Mouse (Mus musculus): ENCODE results near the gene Kdr. TPM values are rescaled to one million over a fixed set of nuclear protein-coding genes. Genes with fewer than 3 reads are reported as not detected.

Kdr gene
- 10 to 100 TPM; 38.5 to 48.0 TPM for total RNA-seq (2021)
- long read RNA-seq, experiment 1, full-length matches to known transcripts = 34 of 50 reads
- long read RNA-seq, experiment 1, partial matches to known transcripts = 14 of 50 reads
- long read RNA-seq, experiment 1, other reads (novel, unspliced or antisense) = 2 of 50 reads
- long read RNA-seq, experiment 2, full-length matches to known transcripts = 34 of 44 reads
- long read RNA-seq, experiment 2, partial matches to known transcripts = 9 of 44 reads
- long read RNA-seq, experiment 2, other reads (novel, unspliced or antisense) = 1 of 44 reads

DNA sequence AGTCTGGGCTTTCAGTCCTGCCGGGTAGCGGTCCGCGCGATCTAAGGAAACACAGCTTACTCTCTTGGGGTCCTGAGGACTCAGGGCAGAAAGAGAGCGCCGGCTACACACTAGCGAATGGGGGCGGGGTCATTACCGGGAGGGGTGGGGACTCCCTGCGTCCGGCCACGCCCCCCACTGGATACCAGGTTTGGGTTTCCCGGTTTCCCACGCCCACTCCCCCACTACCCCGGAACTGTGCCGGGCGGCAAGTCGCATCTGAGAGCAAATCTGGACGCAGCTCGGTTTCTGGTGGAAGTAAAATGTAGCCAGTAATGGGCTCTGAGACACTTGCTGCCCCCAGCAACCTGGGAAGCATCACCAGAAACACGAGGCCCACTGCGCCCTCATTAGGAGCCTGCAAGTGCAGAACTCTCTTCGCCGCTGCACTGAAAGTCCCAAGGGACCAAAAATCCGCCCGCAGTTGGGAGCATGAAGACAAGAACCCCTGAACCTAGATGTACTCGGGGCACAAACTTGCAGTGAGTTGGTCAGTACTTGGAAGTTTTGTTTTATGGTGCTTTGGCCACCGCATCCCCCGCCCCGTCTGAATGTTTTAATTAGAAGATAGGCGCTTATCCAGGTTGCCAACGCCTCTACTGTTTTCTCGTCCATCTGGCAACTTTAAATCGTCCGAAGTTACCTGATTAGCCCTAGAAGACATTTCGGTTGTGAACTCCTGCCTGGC is at the start of gene Kdr:
Gene Kdr, minus strand, starts transcription at position 85 of the 727 bp plus-strand sequence.
- DNase-seq = peak; percentile 55

DNA sequence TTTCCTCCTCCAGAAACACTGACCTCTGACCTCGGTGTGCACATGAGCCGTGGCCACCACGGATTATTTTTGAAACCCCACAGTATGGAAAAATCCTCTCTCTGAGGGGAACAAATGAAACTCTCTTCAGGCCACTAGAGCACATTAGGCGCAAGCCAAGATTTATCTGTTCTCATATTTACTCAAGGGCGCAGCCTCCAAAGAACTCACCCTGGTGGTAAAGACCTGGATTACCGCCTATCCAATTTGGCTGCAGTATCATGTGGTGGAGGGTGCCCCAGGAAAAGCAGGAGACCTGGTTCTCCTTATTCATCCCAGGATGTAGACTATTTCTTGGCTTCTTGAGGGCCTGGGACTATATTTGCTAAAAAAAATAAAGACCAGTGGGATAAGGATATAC is 48.5 kb upstream of the Kdr start:
- DNase-seq = no peak

DNA sequence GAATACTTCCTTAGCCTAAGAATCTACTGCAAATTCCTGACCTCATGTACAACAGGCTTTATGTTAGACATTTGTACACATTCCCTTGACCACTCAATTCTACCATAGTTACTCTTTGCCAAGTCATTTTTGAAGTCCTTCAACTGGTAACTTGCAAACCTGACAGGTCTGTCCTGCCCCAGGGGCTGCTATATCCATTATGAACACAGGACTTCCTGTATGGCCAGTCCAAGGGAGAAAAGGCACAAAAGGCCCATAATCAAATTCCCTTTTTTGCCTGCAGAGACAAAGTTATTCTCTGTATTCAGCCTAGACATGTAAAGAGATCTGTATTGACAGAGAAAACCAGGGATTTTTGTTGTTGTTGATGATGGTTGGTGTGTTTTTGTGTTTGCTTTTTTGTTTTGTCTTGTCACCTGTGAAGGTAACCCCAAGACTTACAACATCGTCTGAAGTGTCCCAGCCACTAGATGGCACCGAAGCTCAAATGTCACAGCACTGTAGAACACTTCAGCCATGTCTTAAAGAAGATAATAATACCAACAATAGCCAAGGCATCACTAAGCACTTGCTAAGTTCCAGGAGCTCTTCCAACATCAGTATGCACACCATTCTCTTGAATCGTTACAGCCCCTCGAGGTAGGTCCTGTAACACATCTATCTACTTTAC is 47.9 kb upstream of the Kdr start:
- DNase-seq = no peak

DNA sequence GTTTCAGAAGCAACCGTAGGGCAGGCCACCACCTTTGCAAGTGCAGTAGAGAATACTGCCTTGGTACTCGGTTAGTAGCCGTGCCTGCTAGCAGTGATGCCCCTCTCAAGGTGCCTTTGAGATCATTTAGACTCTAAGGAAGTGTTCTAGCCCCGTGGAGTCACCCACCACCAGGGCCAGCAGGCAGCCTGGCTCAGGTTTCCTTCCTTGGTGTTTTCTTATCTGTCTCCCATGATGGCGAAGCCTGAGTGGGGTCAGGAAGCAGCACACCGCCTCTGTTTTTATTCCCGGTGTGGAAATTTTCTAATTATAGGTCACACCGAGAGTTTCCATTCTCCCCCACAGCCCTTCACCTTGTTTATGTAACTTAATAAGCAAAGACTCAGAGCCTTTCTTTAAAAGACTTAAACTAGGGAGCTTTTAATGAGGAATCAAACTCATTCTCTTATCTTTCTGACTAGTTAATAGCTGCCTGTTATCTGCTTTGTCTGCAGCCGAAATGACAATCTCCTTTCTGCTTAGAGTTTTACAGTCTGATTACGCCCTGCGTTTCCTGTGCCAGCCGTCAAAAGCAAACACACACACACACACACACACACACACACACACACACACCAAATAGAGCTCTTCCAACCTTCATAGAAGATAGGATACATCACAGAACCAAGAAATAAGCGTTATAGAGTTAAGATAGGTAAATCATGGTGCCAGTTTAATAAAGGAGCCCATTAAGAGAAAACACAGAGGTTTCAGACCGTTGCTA is 44.9 kb upstream of the Kdr start:
- no peak for DNase-seq

DNA sequence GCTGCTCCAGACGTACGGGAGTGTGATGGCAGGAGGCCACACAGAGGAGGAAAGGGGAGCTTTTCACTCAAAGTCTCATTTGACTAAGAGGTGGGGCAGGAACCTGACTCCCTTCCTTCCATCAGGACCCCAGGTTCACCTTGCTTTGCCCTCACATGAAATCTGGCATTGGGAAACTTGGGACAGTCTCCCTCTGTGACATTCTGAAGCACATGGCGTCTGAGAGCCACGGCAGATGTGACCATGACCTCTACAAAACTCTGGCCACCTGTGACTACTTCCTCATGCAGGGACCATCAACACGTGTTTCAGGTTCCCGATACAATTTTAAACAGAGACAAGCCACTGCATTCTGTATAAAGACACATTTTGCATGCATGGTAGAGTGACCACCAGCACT is 44.2 kb upstream of the Kdr start:
- DNase-seq = no peak

DNA sequence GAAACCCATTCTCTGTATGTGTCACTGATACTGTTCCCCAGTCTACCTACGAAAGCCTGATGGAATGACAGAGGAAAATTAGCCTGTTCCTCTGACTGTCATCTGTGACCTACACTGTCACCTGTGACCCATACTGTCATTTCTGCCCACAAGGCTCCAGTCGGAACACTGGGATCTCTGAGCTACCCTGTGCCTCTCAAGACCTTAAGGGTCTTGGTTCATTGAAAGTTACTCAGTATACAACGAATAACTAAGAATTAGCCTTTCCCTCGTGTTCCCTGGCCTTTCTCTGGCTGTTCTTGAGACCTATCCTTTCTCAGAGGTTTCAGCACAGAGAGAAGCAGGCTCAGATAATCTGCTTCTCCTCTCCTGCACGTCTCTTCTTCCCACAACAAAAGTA is 40.1 kb upstream of the Kdr start:
- DNase-seq = no peak

DNA sequence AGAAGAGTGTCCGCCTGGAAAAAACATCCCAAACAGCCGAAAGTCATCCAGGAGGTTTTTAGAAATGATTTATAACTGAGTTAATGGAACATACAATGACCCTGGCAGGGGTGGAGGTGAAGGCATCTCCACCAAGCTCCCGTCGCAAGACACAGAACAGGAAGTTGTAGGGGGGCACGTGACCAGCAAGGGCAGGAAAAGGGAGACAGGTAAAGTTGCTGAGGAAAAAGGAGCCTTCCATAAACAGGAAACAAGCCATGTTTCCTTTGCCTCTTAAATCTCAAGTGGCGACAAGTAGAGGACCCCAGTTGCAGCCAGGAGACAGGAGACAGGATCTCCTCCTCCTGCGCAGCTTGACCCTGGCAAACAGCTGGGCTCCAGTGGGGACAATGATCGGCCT is 37.8 kb upstream of the Kdr start:
- no peak for DNase-seq

DNA sequence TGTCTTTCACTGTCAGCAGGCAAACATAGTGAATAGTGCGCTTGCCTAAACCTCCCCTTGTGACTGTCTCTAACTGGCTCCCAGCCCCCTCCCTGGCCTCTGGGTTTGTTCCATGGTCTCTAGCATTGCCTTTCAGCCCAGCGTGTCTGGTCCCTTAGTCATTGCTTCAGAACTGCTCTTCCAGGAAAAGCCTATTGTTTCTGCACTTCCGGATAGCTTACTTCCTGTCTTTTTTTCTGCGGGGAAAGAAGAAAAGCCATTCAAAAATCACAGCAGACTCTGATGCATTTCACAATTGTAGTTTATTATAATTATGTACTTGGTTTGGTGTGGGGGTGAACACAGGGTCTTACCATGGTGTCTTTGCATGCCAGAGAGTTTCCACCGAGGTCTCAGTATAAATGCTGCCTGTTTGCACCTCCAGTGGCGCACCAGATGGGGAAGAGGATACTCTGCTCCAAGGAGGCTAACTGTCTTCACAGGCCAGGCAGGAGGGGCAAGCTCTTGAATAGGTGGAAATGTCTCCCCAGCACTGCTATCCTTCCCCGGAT is 35.7 kb upstream of the Kdr start:
- DNase-seq = no peak

DNA sequence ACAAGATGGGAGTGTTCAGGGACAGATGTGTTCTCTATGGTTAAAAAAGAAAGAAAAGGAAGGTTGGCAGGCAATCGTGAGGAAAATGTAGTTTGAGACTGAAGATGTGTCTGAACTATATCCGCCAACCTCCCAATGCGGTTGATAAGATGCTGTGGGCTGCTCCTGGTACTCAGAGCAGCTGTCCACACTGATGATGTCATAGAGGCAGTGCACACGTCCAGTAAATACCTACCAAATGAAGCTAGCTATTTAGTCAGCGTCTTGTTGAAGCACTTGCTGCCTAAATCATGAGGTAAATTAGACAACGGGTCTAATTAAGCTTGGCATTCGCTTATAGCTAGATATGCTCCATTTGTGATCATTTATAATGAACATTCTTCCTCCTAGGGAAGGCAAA is 28.1 kb upstream of the Kdr start:
- no peak for DNase-seq

DNA sequence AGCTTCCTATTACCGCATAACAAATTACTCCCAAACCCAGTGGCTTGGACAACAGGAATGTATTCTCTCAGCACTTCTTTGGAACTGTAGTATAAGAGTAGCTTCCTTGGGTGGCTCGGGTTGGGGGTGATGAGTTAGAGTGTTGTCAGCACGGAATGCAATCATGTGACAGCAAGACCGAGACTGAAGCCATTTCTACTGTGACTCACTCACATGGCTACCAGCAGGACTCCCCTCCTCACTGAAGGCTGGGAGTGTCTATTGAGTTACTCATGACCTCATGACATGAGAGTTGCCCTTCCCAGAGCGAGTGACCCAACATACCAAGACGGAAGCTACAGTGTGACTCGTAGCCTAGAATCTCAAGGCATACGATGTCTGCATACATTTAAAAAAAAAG is 12.0 kb upstream of the Kdr start:
- no peak for DNase-seq

DNA sequence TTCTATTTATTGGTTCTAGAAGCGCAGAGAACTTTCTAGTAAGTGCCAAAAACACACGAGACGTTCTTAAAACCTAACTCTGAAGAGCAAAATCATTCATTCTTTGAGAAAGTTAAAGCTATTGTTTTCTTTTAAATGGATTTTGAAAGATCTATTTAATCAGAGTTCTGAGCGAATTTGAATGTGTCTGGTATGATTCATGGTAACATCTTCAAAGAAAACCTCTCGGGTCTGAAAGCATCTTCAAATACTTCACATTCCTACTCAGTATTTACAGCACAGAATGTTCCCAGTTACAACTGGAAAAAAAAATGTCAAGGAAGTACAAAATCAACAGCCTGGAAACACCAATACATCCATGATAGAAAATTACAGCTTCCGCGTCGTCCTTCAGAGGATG is 9.3 kb upstream of the Kdr start:
- DNase-seq = no peak

DNA sequence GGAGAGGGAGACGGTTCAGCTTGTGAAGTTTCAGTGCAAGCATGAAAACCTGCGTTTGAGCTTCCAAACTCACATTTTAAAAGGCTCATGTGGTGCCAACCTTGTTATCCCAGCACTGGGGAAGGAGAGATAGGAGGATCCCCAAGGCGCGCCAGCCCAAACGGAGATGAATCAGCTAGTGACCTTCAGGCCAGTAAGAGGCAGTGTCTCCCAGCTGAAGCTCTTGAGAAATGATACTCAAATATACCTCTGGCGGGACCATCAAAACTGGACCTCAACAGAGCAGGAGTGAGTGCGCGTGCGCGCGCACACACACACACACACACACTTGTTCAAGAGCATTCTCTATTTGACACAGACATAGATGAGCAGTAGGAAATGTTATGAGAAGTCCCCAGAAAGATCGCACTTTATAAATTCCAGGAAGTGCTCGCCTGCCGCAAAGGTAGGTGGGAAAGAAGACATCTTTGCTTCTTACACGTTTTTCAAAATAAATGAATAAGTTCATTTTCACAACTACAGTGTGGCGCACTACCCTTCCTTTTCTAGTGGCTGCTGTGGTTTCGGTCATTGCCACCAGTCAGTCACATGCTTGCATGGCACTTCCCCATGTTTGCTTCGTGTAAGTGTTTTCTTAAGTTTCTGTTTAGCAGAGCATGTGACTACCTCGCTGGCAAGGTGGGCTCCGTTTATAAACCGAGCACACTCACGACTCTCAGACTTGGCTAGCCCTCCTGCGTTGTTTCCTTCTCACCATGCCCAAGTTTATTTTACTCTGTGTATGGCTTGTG is 2.5 kb upstream of the Kdr start:
- no peak for DNase-seq

DNA sequence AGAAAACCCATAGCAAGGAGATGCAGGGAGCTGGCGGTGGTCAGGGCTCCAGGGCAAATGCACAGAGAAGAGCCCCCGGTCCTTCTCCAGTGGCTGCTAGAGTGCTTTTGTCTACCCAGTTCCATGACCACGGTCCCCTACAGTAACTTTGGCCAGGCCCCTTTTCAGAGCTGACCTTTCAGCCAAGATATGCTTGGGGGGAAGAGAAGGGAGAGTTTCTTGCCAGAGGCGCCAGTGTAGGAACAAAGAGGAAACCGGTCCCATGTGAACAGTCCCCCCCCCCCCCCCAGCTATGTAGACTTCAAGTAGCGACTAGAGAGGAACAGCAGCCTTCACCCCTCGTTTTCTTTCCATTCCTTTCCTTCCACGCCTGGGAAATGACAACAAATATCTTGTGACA is 850 bp upstream of the Kdr start:
- DNase-seq = no peak

DNA sequence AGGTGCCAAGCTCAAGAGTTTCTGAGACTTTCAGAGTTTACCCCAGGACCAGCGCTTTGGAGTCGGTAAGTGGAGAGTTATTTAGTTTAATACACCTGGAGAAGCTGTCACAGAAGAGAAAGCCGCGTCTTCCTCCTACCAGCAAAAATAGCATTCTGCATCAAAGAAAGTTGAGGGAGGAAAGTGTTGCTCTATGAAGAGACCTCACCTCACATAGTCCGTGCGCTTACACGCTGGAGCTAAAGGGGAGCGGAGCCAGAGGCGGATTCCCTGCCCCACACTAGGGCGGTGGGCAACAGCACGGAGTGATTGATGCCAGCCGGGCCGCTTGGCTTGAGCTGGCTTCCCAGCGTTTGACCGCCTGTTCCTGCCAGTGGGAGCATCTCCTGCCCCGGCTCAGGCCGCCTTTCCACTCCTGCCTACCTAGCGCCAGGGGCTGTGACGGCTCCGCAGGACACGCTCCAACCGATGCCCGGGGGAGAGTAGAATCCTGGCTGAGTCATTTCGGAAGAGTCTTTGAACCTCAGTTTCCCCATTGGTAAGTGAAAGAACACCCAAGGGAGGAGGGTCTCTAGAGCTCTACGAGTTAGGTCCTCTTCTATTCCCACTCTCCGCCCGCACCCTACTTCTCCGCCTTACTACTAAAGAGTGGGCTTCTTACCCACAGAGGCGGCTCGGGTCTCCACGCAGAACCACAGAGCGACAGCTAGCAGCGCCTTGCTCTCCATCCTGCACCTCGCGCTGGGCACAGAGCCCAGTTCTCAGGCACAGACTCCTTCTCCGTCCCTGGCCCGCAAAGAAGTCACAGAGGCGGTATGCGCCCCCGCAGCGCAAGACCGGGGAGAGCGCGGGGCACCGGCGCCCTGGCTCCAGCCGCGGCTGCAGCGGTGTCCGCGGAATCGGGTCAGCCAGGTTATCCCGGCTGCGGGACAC is 551 bp downstream of the Kdr start:
- DNase-seq = peak; percentile 50

DNA sequence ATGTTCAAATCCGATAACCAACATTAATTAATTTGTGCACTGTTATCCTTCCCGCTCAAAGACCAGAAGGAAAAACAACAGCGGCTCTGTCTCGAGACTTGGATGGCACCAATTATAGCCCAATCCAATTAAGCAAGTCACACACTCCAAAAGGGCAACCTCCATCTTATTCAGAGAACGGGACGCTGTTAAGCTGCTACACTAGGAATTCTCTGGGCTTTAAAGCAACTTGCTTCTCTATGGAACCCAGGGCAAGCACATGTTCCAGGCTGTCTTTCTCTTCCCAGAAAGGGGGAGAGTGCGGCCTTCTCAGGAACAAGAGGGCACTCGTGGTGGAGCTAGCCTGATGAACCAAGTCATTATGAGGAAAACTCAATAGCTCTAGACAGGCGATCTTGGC is 1.6 kb downstream of the Kdr start:
- DNase-seq = no peak

DNA sequence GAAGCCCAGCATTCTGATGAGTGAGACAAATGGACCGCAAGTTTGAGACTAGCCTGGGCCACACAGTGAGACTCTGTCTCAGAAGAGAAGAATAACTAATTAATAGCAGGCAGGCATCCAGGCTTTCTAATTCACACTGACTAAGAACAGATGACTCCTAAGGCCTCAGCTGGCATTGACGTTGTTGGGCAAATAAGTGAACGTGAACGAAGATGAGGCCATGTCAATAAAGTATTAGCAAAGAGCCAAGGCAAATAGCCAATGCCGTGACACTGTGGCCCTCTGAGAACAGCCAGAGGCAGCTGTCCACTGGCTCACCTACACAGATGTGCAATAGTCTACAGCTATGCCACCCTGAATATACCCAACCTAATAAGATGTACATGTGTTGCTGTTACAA is 2.9 kb downstream of the Kdr start:
- no peak for DNase-seq

DNA sequence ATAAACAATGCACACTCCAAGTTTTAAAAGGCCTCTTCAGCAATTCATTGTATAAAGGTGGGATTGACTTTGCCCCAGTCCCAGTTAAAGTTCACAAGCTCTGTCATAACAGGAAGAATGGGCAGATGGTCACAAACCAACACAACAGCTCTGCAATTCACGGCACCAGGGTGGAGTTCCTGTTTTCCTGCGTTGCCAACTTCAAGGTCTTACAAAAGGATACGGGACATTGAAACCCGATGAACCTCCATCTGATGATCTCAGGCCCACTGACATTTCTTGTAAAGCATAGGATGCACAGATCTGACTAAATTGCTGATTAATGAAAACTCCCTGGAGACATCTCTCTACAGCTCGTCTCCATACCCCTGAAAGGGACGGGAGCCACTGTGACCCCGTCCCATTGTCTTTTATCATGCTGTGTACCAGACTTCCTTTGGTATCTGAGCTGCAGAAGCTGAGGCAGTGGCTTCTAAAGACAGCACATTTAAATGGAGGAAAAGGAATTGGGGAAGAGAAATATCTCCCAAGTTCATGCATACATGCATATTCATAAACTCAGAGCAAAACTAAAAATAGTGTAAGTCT is 3.6 kb downstream of the Kdr start:
- DNase-seq = no peak

DNA sequence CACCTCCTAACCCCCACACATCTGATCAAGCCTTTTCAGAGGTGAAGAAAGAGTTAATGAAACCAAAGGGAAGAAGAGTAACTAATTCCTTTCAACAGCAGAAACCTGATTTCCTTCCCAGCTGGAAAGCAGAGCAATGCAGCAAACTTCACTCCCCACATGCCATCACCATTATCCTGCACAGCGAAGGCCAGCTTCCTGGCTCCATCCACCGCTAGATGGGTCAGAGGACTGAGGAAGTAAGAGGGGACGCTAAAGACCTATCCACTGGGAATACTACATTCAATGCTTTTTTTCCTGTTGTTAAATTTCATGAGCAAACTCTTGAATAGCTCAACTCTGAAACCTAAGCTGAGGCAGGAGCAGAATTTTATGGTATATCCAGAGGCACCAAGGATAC is 8.4 kb downstream of the Kdr start:
- no peak for DNase-seq

DNA sequence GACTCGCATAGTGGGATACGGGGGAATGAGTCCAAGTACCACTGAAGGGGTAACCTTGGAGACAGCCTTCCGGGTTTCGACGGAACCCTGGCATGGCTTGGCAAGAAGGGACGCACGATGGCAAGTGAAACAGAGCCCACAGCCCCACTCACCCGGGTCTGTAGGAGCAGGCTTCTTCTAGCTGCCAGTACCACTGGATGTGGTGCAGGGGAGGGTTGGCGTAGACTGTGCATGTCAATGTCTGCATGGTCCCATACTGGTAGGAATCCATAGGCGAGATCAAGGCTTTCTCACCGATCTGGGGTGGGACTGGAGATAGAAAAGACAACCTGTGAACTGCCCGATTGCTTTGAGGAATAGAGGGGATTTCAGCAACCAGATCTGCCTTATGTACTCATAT is 15.7 kb downstream of the Kdr start:
- no peak for DNase-seq
